Mouse (Mus musculus) brown adipose tissue, adult 24 weeks (tissue): Measurements from ENCODE around the gene Adarb2. TPM values are rescaled to one million over a fixed set of nuclear protein-coding genes. Genes with fewer than 3 reads are reported as not detected.

Experiments used
- H3K27ac ChIP-seq: fragments of 200-500 bp; replicated peaks from 2 replicates; pipeline ENCODE4 v1.5.1; 2012; ENCODE audit warnings: low read depth, mild to moderate bottlenecking, low read length
- H3K4me1 ChIP-seq: fragments of 200-500 bp; 2 replicates; pipeline ENCODE4 v1.6.1; 2012; ENCODE audit warnings: low read length, mixed read lengths; ENCODE audit not compliant: control insufficient read depth, insufficient read depth, insufficient read length
- H3K4me3 ChIP-seq: fragments of 200-500 bp; 2 replicates; pipeline ENCODE4 v1.5.1; 2012; ENCODE audit warnings: low read depth, mild to moderate bottlenecking, low read length, moderate library complexity; ENCODE audit not compliant: insufficient read depth
- polyA plus RNA-seq: library from polyadenylated mRNA; stranded (reverse); fragments of >200 nt; gene quantifications from 2 replicates; pipeline ENCODE4 v1.2.4, GENCODE M21; 2012; ENCODE audit not compliant: missing spikeins, insufficient read depth, insufficient read length

The Adarb2 gene
- polyA plus RNA-seq, 1 experiment: not detected

DNA sequence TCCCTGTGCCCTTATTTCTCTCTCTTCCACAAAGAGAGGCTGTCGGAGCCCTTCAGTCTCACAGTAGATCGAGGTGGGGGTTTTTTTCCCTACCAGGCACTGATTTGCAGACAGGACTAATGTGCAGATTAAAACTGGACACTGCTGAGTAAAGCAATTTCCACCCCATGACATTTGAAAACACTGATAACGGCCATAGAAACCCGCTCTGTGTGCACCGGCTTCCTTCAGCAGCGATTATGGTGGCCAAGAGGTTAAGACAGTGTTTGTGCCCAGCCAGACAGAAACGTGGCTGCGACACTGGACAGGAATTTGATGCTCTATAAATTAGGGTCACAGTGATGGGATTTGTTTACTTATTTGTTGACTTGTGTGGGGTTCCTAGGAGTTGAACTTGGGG lies 590.6 kb downstream of the Adarb2 start:
- no peak overlapping the region for H3K4me3 ChIP-seq
- H3K4me1 ChIP-seq: no peaks in the 10 kb centered on the region
- H3K27ac ChIP-seq: no peak overlapping the region

DNA sequence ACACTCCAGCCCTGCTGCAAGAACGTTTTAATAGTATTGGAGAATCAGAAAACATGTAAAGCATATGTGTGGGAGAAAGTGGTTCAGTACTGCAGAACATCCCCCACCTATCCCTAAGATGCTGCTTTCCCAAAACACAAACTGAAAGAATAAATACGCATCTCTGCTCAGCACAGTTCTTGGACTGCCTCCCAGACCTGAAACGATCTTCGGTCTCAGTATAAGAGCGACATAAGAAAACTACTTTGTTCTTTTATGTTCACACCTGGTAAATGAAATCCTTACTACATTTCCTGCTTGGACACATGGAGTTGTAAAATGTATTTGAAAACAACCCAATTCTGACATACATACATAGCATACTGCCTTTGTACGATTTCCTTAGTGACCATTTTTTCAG lies 597.9 kb downstream of the Adarb2 start:
- Histone ChIP-seq H3K27ac (no peak overlapping the region), H3K4me1 (no peaks in the 10 kb centered on the region), H3K4me3 (no peak overlapping the region)

DNA sequence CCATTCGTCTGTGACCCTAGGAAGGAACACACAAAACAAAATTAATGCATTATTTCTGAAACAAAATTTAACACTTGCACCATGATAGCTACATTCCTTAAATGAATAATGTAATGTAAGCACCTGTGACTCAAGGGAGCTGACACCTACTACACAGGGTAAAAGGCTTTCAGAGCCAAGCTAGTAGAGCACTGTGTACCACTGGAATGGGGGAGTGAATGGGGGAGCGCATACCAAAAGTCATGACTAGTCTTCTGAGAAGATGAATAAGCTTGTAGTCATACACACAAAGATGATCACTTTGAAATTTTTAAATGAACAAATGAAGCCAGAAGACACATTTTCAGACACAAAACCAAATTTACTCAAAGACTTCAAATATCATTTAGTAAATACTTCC lies 603.3 kb downstream of the Adarb2 start:
- H3K4me3 ChIP-seq: no peak overlapping the region
- no peaks in the 10 kb centered on the region for H3K4me1 ChIP-seq
- H3K27ac ChIP-seq: no peak overlapping the region
